Mouse (Mus musculus) heart, adult 9 months (tissue): Measurements from ENCODE around the gene 2300003K06Rik.
"Not testable (repeated sequence)": the region's sequence is repeated elsewhere in the genome, so short reads cannot be mapped to it uniquely, and the experiment has no call there.

Experiments
- DNase-seq, 2 experiments: peaks; one replicate each; pipeline ENCODE4 v3.0.0; 2022; ENCODE audit warnings: low spot score in 2 of 2

Gene 2300003K06Rik

DNA sequence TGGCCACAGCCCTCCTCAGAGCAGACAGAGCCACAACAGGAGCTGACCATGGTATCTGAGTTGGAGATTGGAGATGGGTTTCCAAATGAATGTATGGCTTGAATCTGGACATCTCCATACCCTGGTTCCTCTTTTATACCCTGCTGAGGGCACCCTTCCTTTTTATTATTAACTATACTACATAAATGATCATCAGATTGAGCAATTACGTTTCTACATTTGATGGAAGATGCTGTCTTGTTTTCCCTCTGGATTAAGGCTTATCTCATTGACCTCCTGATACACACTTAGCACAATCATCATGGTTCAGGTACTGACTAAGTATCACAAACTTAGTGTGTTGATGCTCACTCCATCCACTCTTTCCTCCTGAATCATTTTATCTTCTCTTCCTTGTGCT is at the start of gene 2300003K06Rik:
2300003K06Rik (minus strand) TSS at position 101 of the 400 bp plus-strand sequence.
- no peak for DNase-seq

DNA sequence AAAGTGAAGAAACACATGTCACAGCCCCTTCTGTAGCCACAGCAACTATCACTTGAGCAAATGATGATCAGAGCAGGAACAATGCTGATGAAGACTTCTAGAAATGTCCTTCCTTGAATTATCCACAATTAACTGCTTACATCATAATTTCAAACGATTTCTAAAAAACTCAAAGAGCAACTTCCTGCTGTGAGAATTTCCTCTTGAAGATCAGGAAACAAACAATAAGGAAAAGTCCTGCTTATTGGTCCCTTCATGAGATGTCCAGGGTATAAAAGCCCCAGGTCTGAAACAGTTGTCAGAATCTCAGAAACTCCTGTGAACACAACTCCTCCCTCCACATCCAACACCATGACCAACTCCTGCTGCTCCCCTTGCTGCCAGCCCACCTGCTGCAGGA is 41.0 kb upstream of the 2300003K06Rik start, which contains the start of gene Gm11567:
Gm11567 (plus strand) TSS at position 301 of the 400 bp plus-strand sequence.
- DNase-seq: not testable (repeated sequence)

DNA sequence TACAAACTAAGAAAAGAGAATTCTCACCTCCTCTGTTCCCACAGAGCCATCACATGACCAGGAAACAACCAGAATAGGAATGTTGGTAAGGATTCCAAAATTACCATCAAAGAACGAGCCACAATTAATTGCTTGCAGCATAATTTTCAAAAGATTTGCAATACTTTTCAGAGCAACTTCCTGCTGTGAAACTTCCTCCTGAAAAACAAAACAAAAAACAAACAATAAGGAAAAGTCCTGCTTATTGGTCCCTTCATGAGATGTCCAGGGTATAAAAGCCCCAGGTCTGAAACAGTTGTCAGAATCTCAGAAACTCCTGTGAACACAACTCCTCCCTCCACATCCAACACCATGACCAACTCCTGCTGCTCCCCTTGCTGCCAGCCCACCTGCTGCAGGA is 35.2 kb upstream of the 2300003K06Rik start, which contains the start of gene Krtap9-1:
Krtap9-1 (plus strand) TSS at position 301 of the 400 bp plus-strand sequence.
- not testable (repeated sequence) for DNase-seq

DNA sequence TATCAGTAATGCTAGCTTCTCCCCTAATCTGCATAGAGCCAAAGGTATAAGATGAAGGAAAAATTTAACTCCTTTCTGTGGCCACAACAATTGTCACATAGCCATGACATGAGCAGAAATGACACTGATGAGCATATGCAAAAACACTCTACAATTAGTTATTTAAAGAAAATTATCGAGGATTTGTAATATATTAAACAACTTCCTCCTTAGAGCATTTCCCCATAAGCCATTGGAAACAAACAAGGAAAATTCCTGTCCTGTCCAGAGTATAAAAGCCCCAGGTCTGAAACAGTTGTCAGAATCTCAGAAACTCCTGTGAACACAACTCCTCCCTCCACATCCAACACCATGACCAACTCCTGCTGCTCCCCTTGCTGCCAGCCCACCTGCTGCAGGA is 26.3 kb upstream of the 2300003K06Rik start, which contains the start of gene Gm11559:
Gm11559 (plus strand) TSS at position 301 of the 400 bp plus-strand sequence.
- DNase-seq: not testable (repeated sequence)

DNA sequence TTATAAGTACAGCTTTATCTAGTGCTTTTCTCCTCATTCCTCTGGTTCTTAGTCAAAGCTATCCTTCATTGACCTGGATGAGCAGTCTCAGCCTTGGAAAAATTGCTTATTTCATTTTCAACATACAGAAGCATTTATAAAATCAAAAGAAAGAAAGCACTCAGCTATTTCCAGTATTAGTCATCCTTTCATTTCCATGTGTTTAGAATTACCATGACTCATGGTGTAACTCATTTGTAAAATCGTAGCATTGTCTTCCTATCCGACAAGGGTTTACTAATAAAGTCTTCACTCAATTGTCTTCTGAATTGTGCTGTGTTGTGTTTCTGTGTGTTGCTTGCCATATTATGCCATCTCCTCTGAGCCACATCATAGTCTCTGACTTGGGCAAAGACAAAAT is 20.9 kb upstream of the 2300003K06Rik start:
- DNase-seq: no peak

DNA sequence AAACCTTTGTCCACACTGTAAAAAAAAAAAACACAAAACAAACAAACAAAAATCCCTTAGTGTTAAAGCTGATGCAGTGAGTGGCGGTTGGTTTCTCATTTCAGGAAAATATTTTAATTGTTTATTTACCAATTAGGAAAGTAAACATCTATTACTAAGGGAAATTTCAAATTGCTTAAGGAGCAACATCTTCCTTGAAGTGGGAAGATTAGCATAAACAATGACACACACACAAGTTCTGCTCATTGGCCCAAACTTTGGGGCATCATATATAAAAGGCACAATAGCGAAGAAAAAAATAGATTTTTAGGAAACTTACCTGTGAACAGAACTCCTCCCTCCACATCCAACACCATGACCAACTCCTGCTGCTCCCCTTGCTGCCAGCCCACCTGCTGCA is 19.8 kb upstream of the 2300003K06Rik start, which contains the start of gene Gm11568:
Gm11568 (plus strand) TSS at position 301 of the 400 bp plus-strand sequence.
- DNase-seq: no peak

DNA sequence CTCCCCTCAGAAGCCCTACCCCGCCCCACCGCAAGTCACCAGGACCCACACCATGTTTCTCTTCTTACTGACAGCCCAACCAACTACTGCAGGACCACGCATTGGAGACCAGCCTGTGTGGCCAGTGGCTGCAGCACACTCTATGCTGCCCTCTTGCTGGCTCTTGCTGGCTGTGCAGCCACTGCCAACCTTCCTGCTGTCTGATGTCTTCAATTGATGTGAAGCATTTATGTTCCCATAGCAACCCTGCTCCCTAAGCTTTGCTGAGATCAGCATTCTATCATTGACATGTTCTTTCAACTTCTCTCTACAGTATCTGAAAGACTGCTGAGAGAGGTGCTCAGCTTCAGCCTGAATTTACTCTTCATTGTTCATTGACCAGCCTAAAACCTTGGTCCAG is 16.3 kb upstream of the 2300003K06Rik start:
- no peak for DNase-seq

DNA sequence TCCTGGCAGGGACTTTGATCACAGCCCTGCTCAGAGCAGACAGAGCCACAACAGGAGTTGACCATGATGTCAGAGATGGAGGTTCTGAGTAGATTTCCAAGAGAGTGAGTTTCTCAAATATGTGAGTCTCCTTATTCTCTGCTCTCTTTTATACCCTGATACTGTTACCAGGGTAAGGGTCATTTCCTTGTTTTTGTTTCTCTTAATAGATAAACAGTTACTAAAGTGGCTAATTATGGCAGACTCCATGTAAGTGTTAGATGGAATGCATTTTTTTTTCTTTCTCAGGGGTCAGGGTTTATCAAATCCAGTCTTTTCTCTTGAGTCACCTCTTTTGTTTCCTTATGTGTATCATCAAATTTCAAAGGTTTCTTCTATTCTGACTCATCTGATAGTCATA is 13.6 kb upstream of the 2300003K06Rik start, which contains the start of gene Krtap4-16:
Krtap4-16 (minus strand) TSS at position 101 of the 400 bp plus-strand sequence.
- no peak for DNase-seq

DNA sequence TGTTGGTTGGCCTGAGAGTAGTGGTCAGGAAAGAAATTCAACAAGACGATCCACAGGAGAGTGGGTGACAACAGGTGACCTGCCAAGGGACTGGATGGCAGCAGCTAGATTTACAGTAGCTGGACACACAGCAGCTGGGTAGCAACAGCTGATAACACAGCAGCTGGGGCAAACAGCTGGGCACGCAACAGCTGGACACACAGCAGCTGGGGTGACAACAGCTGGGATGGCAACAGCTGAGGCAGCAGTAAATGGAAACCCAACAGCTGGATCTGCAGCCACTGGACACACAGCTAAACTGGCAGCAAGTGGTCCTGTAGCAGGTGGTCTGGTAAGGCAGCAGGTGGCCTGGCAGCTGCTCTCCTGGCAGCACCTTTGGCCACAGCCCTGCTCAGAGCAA is 8.9 kb upstream of the 2300003K06Rik start:
- DNase-seq: no peak

DNA sequence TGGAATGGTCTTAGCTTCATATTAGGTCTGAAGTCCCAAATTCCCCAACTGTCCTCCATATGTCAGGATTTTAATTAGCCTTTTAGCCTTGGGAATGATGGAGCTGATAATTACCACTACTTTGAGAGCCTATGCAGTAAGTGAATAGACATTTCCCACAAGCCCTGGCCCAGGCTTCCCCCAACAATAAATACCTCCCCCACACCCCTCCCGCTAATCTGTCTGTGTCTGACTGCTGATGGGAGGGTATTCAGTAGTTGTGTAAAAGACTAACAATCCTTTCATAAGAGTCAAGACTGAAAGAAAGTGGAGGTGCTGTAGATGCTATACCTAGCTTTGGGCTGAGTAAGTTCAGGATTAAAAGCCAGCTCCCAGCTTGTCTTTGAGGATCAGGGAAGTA is 4.3 kb upstream of the 2300003K06Rik start:
- DNase-seq: no peak

DNA sequence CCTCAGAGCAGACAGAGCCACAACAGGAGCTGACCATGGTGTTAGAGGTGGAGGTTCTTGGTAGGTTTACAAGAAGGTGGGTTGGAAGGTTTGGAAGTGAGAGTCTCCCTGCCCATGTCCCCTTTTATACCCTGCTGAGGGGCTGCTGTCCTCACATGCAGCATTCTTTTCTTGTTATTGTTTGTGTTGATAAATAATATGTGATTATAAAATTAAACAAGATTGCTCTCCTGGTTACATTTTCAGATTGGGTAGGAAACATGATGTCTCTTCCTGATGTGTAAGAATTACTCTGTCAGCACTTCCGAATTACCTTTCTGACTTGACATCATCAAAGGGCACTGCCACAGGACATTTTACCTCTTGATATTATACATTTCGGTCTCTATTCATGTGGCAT is 22.3 kb downstream of the 2300003K06Rik start, which contains the start of gene Gm11564:
Gm11564 (minus strand) TSS at position 101 of the 400 bp plus-strand sequence.
- not testable (repeated sequence) for DNase-seq

DNA sequence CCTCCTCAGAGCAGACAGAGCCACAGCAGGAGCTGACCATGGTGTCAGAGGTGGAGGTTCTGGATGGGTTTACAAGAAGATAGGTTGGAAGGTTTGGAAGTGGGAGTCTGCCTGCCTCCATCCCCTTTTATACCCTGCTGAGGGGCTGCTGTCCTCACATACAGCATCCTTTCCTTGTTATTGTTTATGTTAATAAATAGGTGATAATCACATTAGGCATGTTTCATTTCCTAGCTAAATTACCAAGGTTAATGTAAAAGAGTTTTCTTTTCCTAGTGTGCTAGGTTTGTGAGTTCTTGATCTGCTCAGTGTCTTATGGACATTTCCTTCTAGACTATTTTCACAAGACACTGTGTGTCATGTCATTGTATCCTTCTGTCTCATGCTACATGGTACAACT is 28.1 kb downstream of the 2300003K06Rik start, which contains the start of gene Krtap4-13:
Krtap4-13 (minus strand) TSS at position 101 of the 400 bp plus-strand sequence.
- not testable (repeated sequence) for DNase-seq

DNA sequence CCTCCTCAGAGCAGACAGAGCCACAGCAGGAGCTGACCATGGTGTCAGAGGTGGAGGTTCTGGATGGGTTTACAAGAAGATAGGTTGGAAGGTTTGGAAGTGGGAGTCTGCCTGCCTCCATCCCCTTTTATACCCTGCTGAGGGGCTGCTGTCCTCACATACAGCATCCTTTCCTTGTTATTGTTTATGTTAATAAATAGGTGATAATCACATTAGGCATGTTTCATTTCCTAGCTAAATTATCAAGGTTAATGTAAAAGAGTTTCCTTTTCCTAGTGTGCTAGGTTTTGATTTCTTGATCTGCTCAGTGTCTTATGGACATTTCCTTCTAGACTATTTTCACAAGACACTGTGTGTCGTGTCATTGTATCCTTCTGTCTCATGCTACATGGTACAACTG is 33.5 kb downstream of the 2300003K06Rik start, which contains the start of gene Gm11554:
Gm11554 (minus strand) TSS at position 101 of the 400 bp plus-strand sequence.
- not testable (repeated sequence) for DNase-seq

DNA sequence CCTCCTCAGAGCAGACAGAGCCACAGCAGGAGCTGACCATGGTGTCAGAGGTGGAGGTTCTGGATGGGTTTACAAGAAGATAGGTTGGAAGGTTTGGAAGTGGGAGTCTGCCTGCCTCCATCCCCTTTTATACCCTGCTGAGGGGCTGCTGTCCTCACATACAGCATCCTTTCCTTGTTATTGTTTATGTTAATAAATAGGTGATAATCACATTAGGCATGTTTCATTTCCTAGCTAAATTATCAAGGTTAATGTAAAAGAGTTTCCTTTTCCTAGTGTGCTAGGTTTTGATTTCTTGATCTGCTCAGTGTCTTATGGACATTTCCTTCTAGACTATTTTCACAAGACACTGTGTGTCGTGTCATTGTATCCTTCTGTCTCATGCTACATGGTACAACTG is 39.0 kb downstream of the 2300003K06Rik start, which contains the start of gene Gm11569:
Gm11569 (minus strand) TSS at position 101 of the 400 bp plus-strand sequence.
- not testable (repeated sequence) for DNase-seq

DNA sequence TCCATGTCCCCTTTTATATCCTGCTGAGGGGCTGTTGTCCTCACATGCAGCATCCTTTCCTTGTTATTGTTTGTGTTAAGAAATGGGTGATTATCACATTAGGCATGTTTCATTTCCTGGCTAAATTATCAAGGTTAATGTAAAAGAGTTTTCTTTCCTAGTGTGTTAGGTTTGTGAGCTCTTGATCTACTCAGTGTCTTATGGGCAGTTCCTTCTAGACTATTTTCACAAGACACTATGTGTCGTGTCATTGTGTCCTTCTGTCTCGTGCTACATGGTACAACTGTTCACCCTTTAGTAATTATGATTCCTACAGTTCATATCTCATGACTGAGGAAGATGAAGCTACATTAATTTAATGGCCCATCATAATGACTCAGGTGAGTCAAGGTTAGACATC is 44.5 kb downstream of the 2300003K06Rik start, which contains the start of gene Gm11596:
Gm11596 (minus strand) TSS at position 101 of the 400 bp plus-strand sequence.
- no peak for DNase-seq
